Mouse (Mus musculus): ENCODE results near the gene Trap1a. TPM values are rescaled to one million over a fixed set of nuclear protein-coding genes. Genes with fewer than 3 reads are reported as not detected.
"Not testable (repeated sequence)": the region's sequence is repeated elsewhere in the genome, so short reads cannot be mapped to it uniquely, and the experiment has no call there.

Gene Trap1a
- polyA plus RNA-seq (2015; fragmentation: Nextera tagmentation; extraction: Ambion mirVana), result not detected in 2 replicates

- Histone ChIP-seq H3K27ac (no peak within 1 kb of the TSS), H3K4me2 (replicated peaks) (no peak within 1 kb of the TSS), H3K36me3 (no peaks in the 10 kb centered on the region), H3K9ac (replicated peaks) (no peak within 1 kb of the TSS), H3K4me1 (replicated peaks) (no peaks in the 10 kb centered on the region), H3K27me3 (no peaks in the 10 kb centered on the region), H3K9me3 (no peaks in the 10 kb centered on the region), H3K4me3 (replicated peaks) (no peak within 1 kb of the TSS)
- ATAC-seq, result no peak
- 91% methylated on average over 24 of the region's 24 CpGs for WGBS
Measured at GRCm38 (mm10) chrX:139333263-139333994, at the start of gene Trap1a. Gene Trap1a (plus strand): TSS chrX:139333683.

GRCm38 (mm10) chrX:139293114-139293513 is 40.4 kb upstream of the Trap1a start:
- Histone ChIP-seq H3K4me1 (replicated peaks) (no peaks in the 10 kb centered on the region), H3K4me3 (replicated peaks) (no peak overlapping the region), H3K9me3 (no peaks in the 10 kb centered on the region), H3K27ac (no peak overlapping the region), H3K36me3 (no peaks in the 10 kb centered on the region), H3K9ac (replicated peaks) (no peak overlapping the region), H3K4me2 (replicated peaks) (no peak overlapping the region), H3K27me3 (no peaks in the 10 kb centered on the region; the same call in 1 of the 2 replicates)
- 83% methylated on average over 2 of the region's 2 CpGs for WGBS
- ATAC-seq, result no peak

GRCm38 (mm10) chrX:139295325-139295724 is 38.2 kb upstream of the Trap1a start:
- no peak overlapping the region for H3K4me3 ChIP-seq (replicated peaks)
- no peak overlapping the region for H3K27ac ChIP-seq
- WGBS, result 74% methylated on average over 1 of the region's 1 CpGs
- H3K4me1 ChIP-seq (replicated peaks), result no peaks in the 10 kb centered on the region
- no peak overlapping the region for H3K9ac ChIP-seq (replicated peaks)
- no peak for ATAC-seq
- no peaks in the 10 kb centered on the region for H3K36me3 ChIP-seq
- H3K9me3 ChIP-seq, result no peaks in the 10 kb centered on the region
- no peak overlapping the region for H3K4me2 ChIP-seq (replicated peaks)
- H3K27me3 ChIP-seq, result peaks cover 6% of the 10 kb centered on the region; the same call in 1 of the 2 replicates

DNA sequence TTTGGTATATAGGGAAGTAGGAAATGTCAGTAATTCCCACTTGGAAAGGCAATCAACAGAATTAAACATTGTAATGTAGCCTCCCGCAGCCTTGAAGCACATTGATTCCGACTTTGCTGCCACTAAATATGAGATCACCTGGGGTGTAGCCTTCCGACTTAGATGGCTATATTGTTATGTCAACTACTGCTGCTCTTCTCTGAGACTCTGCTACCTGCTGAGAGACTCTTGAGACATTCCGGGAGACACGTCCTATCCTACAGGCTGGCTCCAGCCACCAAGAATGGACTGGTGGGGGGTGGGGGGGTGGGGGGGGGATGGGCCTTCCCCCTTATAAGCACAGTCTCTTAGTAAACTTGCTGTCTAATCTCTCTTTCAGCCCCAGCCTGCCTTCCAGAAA is 16.1 kb upstream of the Trap1a start:
- ATAC-seq; H3K9me3 ChIP-seq; H3K27me3 ChIP-seq; H3K4me1 ChIP-seq (replicated peaks); H3K9ac ChIP-seq (replicated peaks); H3K27ac ChIP-seq; H3K36me3 ChIP-seq; H3K4me3 ChIP-seq (replicated peaks); H3K4me2 ChIP-seq (replicated peaks): not testable (repeated sequence)
- WGBS, result 56% methylated on average over 5 of the region's 5 CpGs

DNA sequence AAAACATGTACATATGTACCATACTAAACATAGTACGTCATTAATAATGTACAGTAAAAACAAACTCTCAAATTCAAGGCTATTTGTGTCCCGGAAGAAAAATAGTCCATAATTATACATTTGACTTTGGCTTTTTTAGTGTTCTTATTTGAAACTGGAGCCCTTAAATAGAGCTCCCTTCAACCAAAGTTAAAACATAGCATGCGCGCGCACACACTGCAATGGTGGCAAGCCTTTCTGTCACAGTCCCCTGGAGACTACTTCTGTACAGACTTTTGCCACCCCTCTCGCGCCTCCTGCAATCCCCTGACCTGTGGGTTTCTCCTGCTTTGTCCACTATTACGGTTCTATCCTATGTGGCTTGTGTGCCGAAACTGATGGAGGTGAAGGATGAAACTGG is 900 bp upstream of the Trap1a start:
- H3K4me3 ChIP-seq (replicated peaks), result no peak overlapping the region
- WGBS, result 93% methylated on average over 9 of the region's 9 CpGs
- no peak for ATAC-seq
- H3K9ac ChIP-seq (replicated peaks), result no peak overlapping the region
- H3K27me3 ChIP-seq, result no peaks in the 10 kb centered on the region
- H3K36me3 ChIP-seq, result no peaks in the 10 kb centered on the region
- H3K4me1 ChIP-seq (replicated peaks), result no peaks in the 10 kb centered on the region
- no peaks in the 10 kb centered on the region for H3K9me3 ChIP-seq
- H3K4me2 ChIP-seq (replicated peaks), result no peak overlapping the region
- H3K27ac ChIP-seq, result no peak overlapping the region

DNA sequence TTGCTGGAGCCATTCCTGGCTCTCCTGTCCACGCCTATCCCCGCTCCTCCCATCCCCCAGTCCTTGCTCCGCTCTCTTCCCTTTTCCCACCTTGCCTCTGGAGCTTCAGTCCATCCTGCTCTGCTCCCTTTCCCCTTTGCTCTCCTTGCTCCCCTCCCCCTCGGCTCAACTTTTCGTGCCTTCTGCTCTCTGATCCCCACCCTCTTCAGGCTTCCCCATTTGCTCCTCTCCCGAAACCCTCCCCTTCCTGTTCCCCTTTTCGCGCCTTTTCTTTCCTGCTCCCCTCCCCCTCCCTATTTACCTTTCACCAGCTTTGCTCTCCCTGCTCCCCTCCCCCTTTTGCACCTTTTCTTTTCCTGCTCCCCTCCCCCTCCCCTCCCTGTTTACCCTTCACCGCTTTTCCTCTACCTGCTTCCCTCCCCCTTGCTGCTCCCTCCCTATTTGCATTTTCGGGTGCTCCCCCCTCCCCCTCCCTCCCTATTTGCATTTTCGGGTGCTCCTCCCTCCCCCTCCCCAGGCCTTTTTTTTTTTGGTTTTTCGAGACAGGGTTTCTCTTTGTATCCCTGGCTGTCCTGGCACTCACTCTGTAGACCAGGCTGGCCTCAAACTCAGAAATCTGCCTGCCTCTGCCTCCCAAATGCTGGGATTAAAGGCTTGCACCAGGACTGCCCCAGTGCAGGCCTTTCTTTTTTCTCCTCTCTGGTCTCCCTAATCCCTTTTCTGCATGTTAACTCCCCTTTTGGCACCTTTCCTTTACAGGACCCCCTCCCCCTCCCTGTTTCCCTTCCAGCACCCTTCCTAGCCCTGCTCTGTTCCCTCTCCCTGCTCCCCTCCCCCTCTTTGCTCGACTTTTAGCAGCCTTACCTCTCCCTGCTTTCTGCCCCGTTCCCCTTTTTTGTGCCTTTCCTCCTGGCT is 1.3 kb downstream of the Trap1a start:
- Histone ChIP-seq H3K4me3 (replicated peaks) (no peak overlapping the region), H3K4me2 (replicated peaks) (no peak overlapping the region), H3K27me3 (no peaks in the 10 kb centered on the region), H3K27ac (no peak overlapping the region), H3K9me3 (no peaks in the 10 kb centered on the region), H3K36me3 (no peaks in the 10 kb centered on the region), H3K9ac (replicated peaks) (no peak overlapping the region), H3K4me1 (replicated peaks) (no peaks in the 10 kb centered on the region)
- no peak for ATAC-seq
- 88% methylated on average over 14 of the region's 14 CpGs for WGBS

DNA sequence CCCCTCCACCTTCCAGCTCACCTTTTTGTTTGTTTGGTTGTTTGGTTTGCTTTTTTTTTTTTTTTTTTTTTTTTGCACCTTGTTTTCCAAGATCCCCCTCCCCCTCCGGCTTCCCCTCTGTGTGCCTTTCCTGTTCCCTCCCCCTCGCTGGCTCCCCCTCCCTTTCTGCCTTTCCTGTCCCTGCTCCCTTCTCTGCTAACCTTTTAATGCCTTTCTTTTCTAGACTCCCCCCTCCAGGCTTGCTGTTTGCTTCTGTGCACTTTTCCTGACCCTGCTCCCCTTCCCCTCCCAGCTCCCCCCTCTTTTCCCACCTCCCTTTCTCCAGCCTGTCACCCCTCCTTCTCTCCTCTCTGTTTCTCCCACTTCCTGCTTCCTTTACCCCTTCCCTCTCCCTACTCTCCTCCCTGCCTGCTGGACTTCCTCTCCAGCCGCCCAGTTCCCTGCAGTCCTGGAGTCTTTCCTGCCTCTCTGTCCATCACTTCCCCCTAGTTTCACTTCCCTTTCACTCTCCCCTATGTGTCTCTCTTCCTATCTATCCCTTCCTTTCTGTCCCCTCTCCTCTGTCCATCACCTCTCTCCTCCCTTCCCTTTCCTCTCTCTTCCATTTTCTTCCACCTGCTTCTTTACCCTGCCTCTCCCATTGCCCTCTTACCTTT is 2.1 kb downstream of the Trap1a start:
- Histone ChIP-seq H3K27me3 (no peaks in the 10 kb centered on the region), H3K4me3 (replicated peaks) (no peak overlapping the region), H3K27ac (no peak overlapping the region), H3K9ac (replicated peaks) (no peak overlapping the region), H3K4me1 (replicated peaks) (no peaks in the 10 kb centered on the region), H3K9me3 (no peaks in the 10 kb centered on the region), H3K36me3 (no peaks in the 10 kb centered on the region), H3K4me2 (replicated peaks) (no peak overlapping the region)
- 61% methylated on average over 3 of the region's 3 CpGs for WGBS
- ATAC-seq, result no peak

GRCm38 (mm10) chrX:139339553-139339952 is 6.1 kb downstream of the Trap1a start:
- Histone ChIP-seq H3K27me3 (no peaks in the 10 kb centered on the region), H3K4me3 (replicated peaks) (no peak overlapping the region), H3K9ac (replicated peaks) (no peak overlapping the region), H3K9me3 (no peaks in the 10 kb centered on the region), H3K4me1 (replicated peaks) (no peaks in the 10 kb centered on the region), H3K36me3 (no peaks in the 10 kb centered on the region), H3K4me2 (replicated peaks) (no peak overlapping the region), H3K27ac (no peak overlapping the region)
- ATAC-seq, result no peak
- WGBS, result 88% methylated on average over 4 of the region's 4 CpGs

DNA sequence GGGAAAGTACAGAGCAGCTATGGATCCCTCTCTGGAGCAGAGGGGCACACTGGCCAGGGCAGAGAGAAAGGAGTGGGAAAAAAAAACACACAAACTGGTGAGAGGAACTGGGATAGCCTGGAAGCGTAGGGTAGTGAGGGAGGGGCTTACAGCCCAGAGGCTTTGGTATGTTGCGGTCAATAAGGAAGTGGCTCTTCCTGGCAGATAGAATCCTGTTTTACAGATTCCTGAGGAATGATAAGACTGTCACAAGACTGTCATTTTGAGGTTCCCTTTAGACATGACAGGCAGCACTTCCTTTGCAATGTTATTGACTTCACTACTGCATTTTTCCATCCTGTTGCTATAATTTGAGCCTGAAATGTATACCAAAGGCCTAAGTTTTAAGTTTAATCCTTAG is 7.7 kb downstream of the Trap1a start:
- Histone ChIP-seq H3K4me2 (replicated peaks) (no peak overlapping the region), H3K9me3 (no peaks in the 10 kb centered on the region), H3K36me3 (no peaks in the 10 kb centered on the region), H3K27me3 (no peaks in the 10 kb centered on the region), H3K9ac (replicated peaks) (no peak overlapping the region), H3K4me3 (replicated peaks) (no peak overlapping the region), H3K27ac (no peak overlapping the region), H3K4me1 (replicated peaks) (no peaks in the 10 kb centered on the region)
- 90% methylated on average over 2 of the region's 2 CpGs for WGBS
- ATAC-seq, result no peak

GRCm38 (mm10) chrX:139352192-139352772 is 18.8 kb downstream of the Trap1a start:
- no peak overlapping the region for H3K27ac ChIP-seq
- ATAC-seq, result no peak
- no peaks in the 10 kb centered on the region for H3K36me3 ChIP-seq
- H3K9me3 ChIP-seq, result no peaks in the 10 kb centered on the region
- H3K27me3 ChIP-seq, result peaks cover 6% of the 10 kb centered on the region; the same call in 1 of the 2 replicates
- no peak overlapping the region for H3K9ac ChIP-seq (replicated peaks)
- H3K4me2 ChIP-seq (replicated peaks), result no peak overlapping the region
- 87% methylated on average over 5 of the region's 5 CpGs for whole genome bisulfite sequencing
- no peak overlapping the region for H3K4me3 ChIP-seq (replicated peaks)
- no peaks in the 10 kb centered on the region for H3K4me1 ChIP-seq (replicated peaks)

- Histone ChIP-seq H3K9ac (replicated peaks) (no peak overlapping the region), H3K27me3 (no peaks in the 10 kb centered on the region; the same call in 1 of the 2 replicates), H3K4me3 (replicated peaks) (no peak overlapping the region), H3K9me3 (no peaks in the 10 kb centered on the region), H3K4me2 (replicated peaks) (no peak overlapping the region), H3K36me3 (no peaks in the 10 kb centered on the region), H3K4me1 (replicated peaks) (no peaks in the 10 kb centered on the region), H3K27ac (no peak overlapping the region)
- 63% methylated on average over 7 of the region's 7 CpGs for WGBS
- ATAC-seq, result no peak
Measured at GRCm38 (mm10) chrX:139357639-139358260, 24.3 kb downstream of the Trap1a start.

Data from midbrain, embryonic 13.5 days (tissue).